22 mouse cellular contexts compared by ENCODE assay signal in the genomic region with DNA sequence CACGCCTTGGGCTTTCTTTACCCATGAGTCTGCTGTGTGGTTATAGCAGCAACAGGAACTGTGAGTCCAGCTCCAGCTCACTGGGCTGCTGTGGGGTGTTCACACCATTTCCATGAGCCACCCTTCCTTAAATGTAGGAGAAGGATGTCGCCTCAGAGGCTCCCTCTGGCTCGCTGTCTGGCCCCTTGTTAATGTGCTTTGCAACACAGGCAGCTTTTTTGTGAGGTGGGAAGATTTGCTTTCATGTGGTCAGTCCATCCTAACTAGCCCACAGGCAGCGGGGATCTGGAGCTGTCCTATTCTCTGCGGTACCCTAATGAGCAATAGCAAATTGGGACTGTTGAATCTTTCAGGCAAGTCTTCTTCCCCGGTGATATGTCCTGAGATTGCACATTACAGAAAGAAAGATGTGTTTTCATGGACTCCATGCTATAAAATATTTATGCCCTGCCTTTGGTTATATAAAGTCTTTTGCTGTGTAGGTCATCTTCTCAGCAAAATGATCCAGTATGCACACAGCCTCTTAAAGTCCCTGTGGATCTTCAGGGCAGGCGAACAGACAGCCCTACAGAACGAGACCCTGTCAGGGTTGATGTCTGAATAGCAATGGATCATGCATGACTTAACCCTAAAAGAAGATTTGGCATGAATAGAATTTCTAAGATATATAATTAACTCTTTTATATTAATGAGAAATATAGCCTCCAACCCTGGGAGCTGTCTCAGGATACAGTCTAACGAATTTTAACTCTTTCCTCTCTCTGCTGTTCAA.
DNase-seq lines count a peak whose midpoint lies in the region; ATAC-seq lines count a peak whose summit lies in the region.
"Had no signal": no experiment of that assay in that cellular context is flagged by ENCODE, and none has a peak within 500 bp of the region (broad histone marks: within the 10 kb centered on the region; RNA-seq: fewer than 3 reads in every experiment).

No protein-coding gene starts in this region.

- no peak for ATAC-seq in embryonic facial prominence, embryonic 14.5 days (ENCODE audit: low read depth)
- ATAC-seq in midbrain, embryonic 13.5 days = peak; percentile 82
- ATAC-seq in midbrain, embryonic 16.5 days = no peak
- peak; percentile 45; the same call in 1 of the 2 replicates for ATAC-seq in hindbrain, embryonic 16.5 days

- no peak overlapping the region for H3K4me2 ChIP-seq in embryonic facial prominence, embryonic 14.5 days (ENCODE audit: low read depth, low read length)
- H3K4me2 ChIP-seq in midbrain, embryonic 13.5 days (replicated peaks) = no peak overlapping the region
- H3K4me2 ChIP-seq in midbrain, embryonic 16.5 days (ENCODE audit: low read length) = no peak overlapping the region
- no peak overlapping the region for H3K4me2 ChIP-seq in hindbrain, embryonic 16.5 days (ENCODE audit: low read length)
- H3K4me2 ChIP-seq: heart, embryonic 15.5 days; liver, embryonic 13.5 days; lung, embryonic 14.5 days had no signal

- H3K9ac ChIP-seq in embryonic facial prominence, embryonic 14.5 days (ENCODE audit: low read depth, low read length) = no peak overlapping the region
- H3K9ac ChIP-seq in midbrain, embryonic 13.5 days (replicated peaks) = no peak overlapping the region
- no peak overlapping the region for H3K9ac ChIP-seq in midbrain, embryonic 16.5 days (ENCODE audit: low read depth, low read length)
- no peak overlapping the region for H3K9ac ChIP-seq in hindbrain, embryonic 16.5 days (ENCODE audit: low read depth, low read length)
- H3K9ac ChIP-seq: heart, embryonic 15.5 days; liver, embryonic 13.5 days; lung, embryonic 14.5 days had no signal

- peak; percentile 10 for DNase-seq in embryonic facial prominence, embryonic 14.5 days (ENCODE audit: low spot score)
- DNase-seq in embryonic facial prominence, embryonic 10.5 days (ENCODE audit: low spot score) = no peak
- no peak for DNase-seq in frontal cortex, postnatal 10 days (ENCODE audit: low spot score in 2 of 2)
- no peak for DNase-seq in T-cell, adult 2 months (ENCODE audit: low spot score)
- DNase-seq in cerebellum, adult 11 months = no peak
- DNase-seq: adrenal gland, postnatal 25 days; cerebellum, adult 9-11 months; gastrocnemius, adult 2 months; heart, postnatal 4 days; kidney, adult 2 months; layer of hippocampus, adult 9-11 months; liver, embryonic 13.5 days; lung, embryonic 14.5 days; lung, postnatal 36 days; thymus, adult 2 months; thymus, postnatal 4 days had no signal

- 69% methylated on average over 9 of the region's 9 CpGs for WGBS in embryonic facial prominence, embryonic 14.5 days
- 70% methylated on average over 9 of the region's 9 CpGs for WGBS in embryonic facial prominence, embryonic 10.5 days
- WGBS in midbrain, embryonic 13.5 days = 34% methylated on average over 9 of the region's 9 CpGs
- WGBS in midbrain, embryonic 16.5 days = 38% methylated on average over 9 of the region's 9 CpGs
- WGBS in hindbrain, embryonic 16.5 days = 30% methylated on average over 9 of the region's 9 CpGs

- no peaks in the 10 kb centered on the region for H3K9me3 ChIP-seq in embryonic facial prominence, embryonic 14.5 days (ENCODE audit: control insufficient read depth, low read length)
- H3K9me3 ChIP-seq in embryonic facial prominence, embryonic 10.5 days = no peaks in the 10 kb centered on the region
- H3K9me3 ChIP-seq in midbrain, embryonic 13.5 days = no peaks in the 10 kb centered on the region
- H3K9me3 ChIP-seq in midbrain, embryonic 16.5 days (replicated peaks; ENCODE audit: control insufficient read depth, low read length, poor library complexity, severe bottlenecking) = no peaks in the 10 kb centered on the region
- H3K9me3 ChIP-seq in hindbrain, embryonic 16.5 days (ENCODE audit: control insufficient read depth, low read length) = no peaks in the 10 kb centered on the region
- H3K9me3 ChIP-seq: heart, embryonic 15.5 days; liver, embryonic 13.5 days had no signal

- no peak overlapping the region for H3K4me3 ChIP-seq in embryonic facial prominence, embryonic 14.5 days (ENCODE audit: low read depth, low read length)
- H3K4me3 ChIP-seq in embryonic facial prominence, embryonic 10.5 days = no peak overlapping the region
- no peak overlapping the region for H3K4me3 ChIP-seq in midbrain, embryonic 13.5 days (replicated peaks)
- no peak overlapping the region for H3K4me3 ChIP-seq in midbrain, embryonic 16.5 days (ENCODE audit: low read depth, low read length)
- no peak overlapping the region for H3K4me3 ChIP-seq in hindbrain, embryonic 16.5 days (ENCODE audit: low read length)
- H3K4me3 ChIP-seq: gastrocnemius, adult 2 months; heart, embryonic 15.5 days; liver, embryonic 13.5 days; megakaryocyte, embryonic 14.5 days had no signal

- H3K27me3 ChIP-seq in embryonic facial prominence, embryonic 14.5 days (replicated peaks; ENCODE audit: control insufficient read depth, insufficient read depth, low read length) = no peaks in the 10 kb centered on the region
- H3K27me3 ChIP-seq in embryonic facial prominence, embryonic 10.5 days (replicated peaks; ENCODE audit: low read depth, poor library complexity, severe bottlenecking) = no peaks in the 10 kb centered on the region
- peaks cover 3% of the 10 kb centered on the region; the same call in 1 of the 2 replicates for H3K27me3 ChIP-seq in midbrain, embryonic 13.5 days
- H3K27me3 ChIP-seq in midbrain, embryonic 16.5 days (ENCODE audit: control insufficient read depth, insufficient read depth, low read depth, low read length) = no peaks in the 10 kb centered on the region
- no peaks in the 10 kb centered on the region for H3K27me3 ChIP-seq in hindbrain, embryonic 16.5 days (replicated peaks; ENCODE audit: control insufficient read depth, insufficient read depth, low read length)
- H3K27me3 ChIP-seq: heart, embryonic 15.5 days; liver, embryonic 13.5 days; megakaryocyte, embryonic 14.5 days had no signal

- no peaks in the 10 kb centered on the region for H3K36me3 ChIP-seq in embryonic facial prominence, embryonic 14.5 days (ENCODE audit: control insufficient read depth, insufficient read depth, low read length)
- H3K36me3 ChIP-seq in embryonic facial prominence, embryonic 10.5 days (replicated peaks) = no peaks in the 10 kb centered on the region
- H3K36me3 ChIP-seq in midbrain, embryonic 13.5 days = no peaks in the 10 kb centered on the region
- no peaks in the 10 kb centered on the region for H3K36me3 ChIP-seq in midbrain, embryonic 16.5 days (ENCODE audit: control insufficient read depth, insufficient read depth, low read length)
- no peaks in the 10 kb centered on the region for H3K36me3 ChIP-seq in hindbrain, embryonic 16.5 days (ENCODE audit: control insufficient read depth, insufficient read depth, low read length)
- H3K36me3 ChIP-seq: heart, embryonic 15.5 days; liver, embryonic 13.5 days had no signal

- H3K4me1 ChIP-seq in embryonic facial prominence, embryonic 14.5 days (ENCODE audit: control insufficient read depth, insufficient read depth, low read length) = no peaks in the 10 kb centered on the region
- peaks cover 15% of the 10 kb centered on the region for H3K4me1 ChIP-seq in embryonic facial prominence, embryonic 10.5 days
- peaks cover 29% of the 10 kb centered on the region for H3K4me1 ChIP-seq in midbrain, embryonic 13.5 days (replicated peaks)
- H3K4me1 ChIP-seq in midbrain, embryonic 16.5 days (ENCODE audit: control insufficient read depth, insufficient read depth, low read length) = peaks cover 11% of the 10 kb centered on the region
- H3K4me1 ChIP-seq in hindbrain, embryonic 16.5 days (ENCODE audit: control insufficient read depth, insufficient read depth, low read depth, low read length) = no peaks in the 10 kb centered on the region
- H3K4me1 ChIP-seq: heart, embryonic 15.5 days; liver, embryonic 13.5 days; megakaryocyte, embryonic 14.5 days had no signal

- no peak overlapping the region for H3K27ac ChIP-seq in embryonic facial prominence, embryonic 14.5 days (replicated peaks; ENCODE audit: low read depth, low read length)
- no peak overlapping the region for H3K27ac ChIP-seq in embryonic facial prominence, embryonic 10.5 days (replicated peaks)
- H3K27ac ChIP-seq in midbrain, embryonic 13.5 days = peak overlapping the region; percentile 49
- H3K27ac ChIP-seq in midbrain, embryonic 16.5 days (ENCODE audit: low read length) = no peak overlapping the region
- no peak overlapping the region for H3K27ac ChIP-seq in hindbrain, embryonic 16.5 days (ENCODE audit: low read depth, low read length)
- H3K27ac ChIP-seq: gastrocnemius, adult 2 months; heart, embryonic 15.5 days; kidney, postnatal 0 days; liver, embryonic 13.5 days had no signal

Comparison
In these comparisons a context has a peak if more than half of its experiments do, and no peak if none do; other contexts are left out.
1. ATAC-seq: peak in midbrain, embryonic 13.5 days (single experiment) and hindbrain, embryonic 16.5 days (single experiment); none in embryonic facial prominence, embryonic 14.5 days (single experiment) and midbrain, embryonic 16.5 days (single experiment).